Mouse (Mus musculus) small intestine, adult 2 months (tissue): ENCODE measurements around the gene Etfrf1. TPM values are rescaled to one million over a fixed set of nuclear protein-coding genes. Genes with fewer than 3 reads are reported as not detected.
A peak's percentile ranks its signal among the peaks of the same experiment; 100 is the strongest.

Experiments used
- H3K27ac ChIP-seq: fragments of 200-500 bp; 2 replicates; pipeline ENCODE4 v1.5.1; 2012; ENCODE audit warnings: low read depth, low read length, control low read depth, inconsistent platforms; ENCODE audit not compliant: insufficient read depth
- H3K27me3 ChIP-seq: fragments of 200-500 bp; 2 replicates; pipeline ENCODE4 v1.6.1; 2012; ENCODE audit warnings: mild to moderate bottlenecking, moderate library complexity, low read length, inconsistent platforms; ENCODE audit not compliant: control insufficient read depth, insufficient read depth
- H3K36me3 ChIP-seq: fragments of 200-500 bp; 2 replicates; pipeline ENCODE4 v1.6.1; 2012; ENCODE audit warnings: mild to moderate bottlenecking, low read length, control low read depth, inconsistent platforms; ENCODE audit not compliant: control insufficient read depth, insufficient read depth
- H3K4me1 ChIP-seq: fragments of 200-500 bp; 2 replicates; pipeline ENCODE4 v1.6.1; 2012; ENCODE audit warnings: low read length, inconsistent platforms, mixed read lengths; ENCODE audit not compliant: control insufficient read depth, insufficient read depth, insufficient read length
- H3K4me3 ChIP-seq: fragments of 200-500 bp; 2 replicates; pipeline ENCODE4 v1.5.1; 2012; ENCODE audit warnings: low read depth, mild to moderate bottlenecking, control low read depth, inconsistent platforms, low read length, moderate library complexity
- CTCF ChIP-seq: fragments of 200-500 bp; IDR thresholded peaks from 2 replicates; pipeline ENCODE4 v1.5.1; 2012; ENCODE audit warnings: low read depth, mild to moderate bottlenecking, control low read depth, inconsistent platforms, low read length, moderate library complexity, mixed read lengths; ENCODE audit not compliant: insufficient replicate concordance, insufficient read length; ENCODE audit errors: extremely low read depth
- POLR2A ChIP-seq: fragments of 200-500 bp; IDR thresholded peaks from 2 replicates; pipeline ENCODE4 v1.6.1; 2012; ENCODE audit warnings: low read depth, mild to moderate bottlenecking, control low read depth, inconsistent platforms, low read length, moderate library complexity
- WGBS: fragments of 180-500 bp; shearing (Covaris S2); methylation state at CpG from one replicate; pipeline ENCODE4 v1.1.7; 2018; 5-methylcytosine and 5-hydroxymethylcytosine counted together
- polyA plus RNA-seq: library from polyadenylated mRNA; depleted of rRNA; stranded (reverse); fragments of >200 nt; gene quantifications from 2 replicates; pipeline ENCODE4 v1.2.3, GENCODE M21; 2012

Etfrf1 gene
- polyA plus RNA-seq, 1 experiment, result 0.79 TPM

DNA sequence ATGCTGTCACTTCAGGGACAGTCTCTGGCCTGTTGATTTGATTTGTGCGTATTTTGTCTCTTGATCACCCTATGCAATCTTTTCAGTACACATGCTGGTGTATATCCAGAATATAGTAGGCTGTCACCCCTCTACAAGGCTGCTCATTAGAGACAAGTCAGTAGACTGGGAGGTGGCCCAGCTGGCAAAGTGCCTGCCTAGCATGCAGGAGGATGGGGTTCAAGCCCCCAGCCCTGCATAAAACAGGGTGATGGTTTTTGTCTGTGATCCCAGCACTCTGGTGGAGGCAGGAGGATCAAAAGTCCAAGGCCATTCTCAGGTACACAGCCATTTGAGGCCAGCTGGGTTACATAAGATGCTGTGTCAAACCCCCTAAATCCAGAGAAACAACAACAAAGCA lies 24.8 kb upstream of the Etfrf1 start:
- Histone ChIP-seq H3K27ac (no peak overlapping the region), H3K36me3 (no peaks in the 10 kb centered on the region), H3K4me3 (no peak overlapping the region), H3K4me1 (no peaks in the 10 kb centered on the region), H3K27me3 (no peaks in the 10 kb centered on the region)
- WGBS, result 93% methylated on average over 1 of the region's 1 CpGs
- TF ChIP-seq CTCF, result no peak
- no peak for TF ChIP-seq POLR2A

DNA sequence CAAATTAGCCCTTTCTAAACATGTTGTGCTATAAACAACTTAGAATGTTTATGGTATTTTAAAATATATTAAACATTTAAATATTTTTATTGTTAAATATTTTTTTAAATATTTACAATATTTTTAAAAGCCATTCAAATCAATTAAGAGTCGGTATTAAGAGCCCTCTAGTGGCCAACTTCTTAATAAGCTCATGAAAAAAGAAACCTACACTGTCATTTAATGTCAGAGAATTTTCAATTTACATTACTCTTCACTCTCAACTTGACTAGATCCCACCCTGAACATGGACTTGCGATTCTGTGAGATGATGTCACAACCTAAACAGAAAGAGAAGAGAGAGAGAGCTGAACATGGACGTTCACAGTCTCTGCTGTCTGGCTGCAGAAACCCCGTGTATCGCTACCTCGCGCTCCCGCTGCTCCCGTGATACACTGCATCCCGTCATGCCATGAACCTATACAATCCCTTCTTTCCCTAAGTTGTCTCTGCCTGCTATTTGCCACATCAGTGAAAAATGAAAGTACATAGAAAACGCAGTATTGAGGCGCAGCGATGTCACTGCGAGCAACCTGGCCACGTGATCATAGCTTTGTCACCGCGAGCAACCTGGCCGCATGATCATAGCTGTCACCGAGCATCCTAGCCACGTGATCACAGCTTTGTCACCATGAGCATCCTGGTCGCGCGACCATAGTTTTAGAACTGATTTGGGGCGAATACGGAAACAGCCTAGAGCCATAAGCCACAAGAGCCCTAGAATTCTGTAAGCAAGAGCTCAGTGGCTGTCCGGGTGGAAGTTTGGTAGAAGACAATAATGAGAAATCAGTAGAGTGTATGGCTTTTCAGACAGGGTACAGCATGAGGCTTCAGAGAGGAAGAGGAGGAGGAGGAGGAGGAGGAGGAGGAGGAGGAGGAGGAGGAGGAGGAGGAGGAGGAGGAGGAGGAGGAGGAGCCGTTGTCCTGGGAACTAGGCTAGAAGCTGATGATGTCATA lies 23.5 kb upstream of the Etfrf1 start:
- no peaks in the 10 kb centered on the region for H3K27me3 ChIP-seq
- H3K4me1 ChIP-seq, result no peaks in the 10 kb centered on the region
- TF ChIP-seq CTCF, result peak; percentile 26; the same call in 1 of the 2 replicates
- TF ChIP-seq POLR2A, result no peak
- peak overlapping the region; percentile 51; the same call in 1 of the 2 replicates for H3K4me3 ChIP-seq
- no peaks in the 10 kb centered on the region for H3K36me3 ChIP-seq
- WGBS, result 55% methylated on average over 27 of the region's 27 CpGs
- H3K27ac ChIP-seq, result no peak overlapping the region

DNA sequence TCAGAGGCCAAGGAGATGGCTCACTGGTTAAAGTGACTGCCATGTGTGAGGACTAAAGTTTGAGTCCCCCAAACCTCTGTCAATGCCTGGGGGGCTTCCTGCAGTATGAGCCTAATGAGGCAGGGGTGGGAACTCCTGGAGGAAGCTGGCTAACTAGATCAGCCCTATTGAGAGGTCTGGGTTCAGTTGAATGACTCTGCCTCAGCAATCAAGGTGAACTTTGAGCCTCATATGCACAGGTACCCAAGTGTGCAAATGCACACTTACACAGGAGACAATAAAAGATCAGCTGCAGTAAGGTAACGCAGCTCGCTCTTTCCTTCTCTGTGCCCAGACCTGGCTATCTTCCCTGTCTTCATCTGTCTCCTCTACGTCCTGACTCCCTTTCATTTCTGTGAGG lies 17.9 kb upstream of the Etfrf1 start:
- peak overlapping the region; percentile 34; the same call in 1 of the 2 replicates for H3K27ac ChIP-seq
- H3K36me3 ChIP-seq, result no peaks in the 10 kb centered on the region
- H3K27me3 ChIP-seq, result no peaks in the 10 kb centered on the region
- TF ChIP-seq POLR2A (no peak), CTCF (no peak)
- H3K4me1 ChIP-seq, result peaks cover 3% of the 10 kb centered on the region; the same call in 1 of the 2 replicates
- H3K4me3 ChIP-seq, result no peak overlapping the region
- WGBS, result 32% methylated on average over 3 of the region's 3 CpGs

DNA sequence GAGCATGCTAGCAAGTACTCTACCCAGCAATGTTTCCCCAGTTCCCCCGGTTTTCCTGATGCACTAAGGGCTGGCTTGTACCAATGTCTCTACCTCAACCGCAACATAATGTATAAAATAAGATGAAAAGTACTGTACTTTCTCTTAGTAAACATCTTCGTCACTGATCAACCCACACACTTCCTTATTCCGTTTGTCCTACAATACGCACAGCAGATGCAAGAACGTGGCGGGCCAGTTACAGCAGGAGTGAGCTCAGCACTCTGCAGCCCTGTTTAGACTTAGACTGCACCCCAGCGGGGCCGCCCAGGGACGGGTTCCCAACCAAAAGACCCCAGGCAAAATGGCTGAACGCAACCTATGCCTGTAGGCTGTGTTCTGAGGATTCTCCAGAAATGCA lies 17.5 kb upstream of the Etfrf1 start:
- WGBS, result 19% methylated on average over 11 of the region's 11 CpGs
- H3K36me3 ChIP-seq, result no peaks in the 10 kb centered on the region
- H3K27me3 ChIP-seq, result no peaks in the 10 kb centered on the region
- H3K4me1 ChIP-seq, result peaks cover 3% of the 10 kb centered on the region; the same call in 1 of the 2 replicates
- peak overlapping the region; percentile 34; the same call in 1 of the 2 replicates for H3K27ac ChIP-seq
- H3K4me3 ChIP-seq, result no peak overlapping the region
- TF ChIP-seq POLR2A, result no peak
- no peak for TF ChIP-seq CTCF

DNA sequence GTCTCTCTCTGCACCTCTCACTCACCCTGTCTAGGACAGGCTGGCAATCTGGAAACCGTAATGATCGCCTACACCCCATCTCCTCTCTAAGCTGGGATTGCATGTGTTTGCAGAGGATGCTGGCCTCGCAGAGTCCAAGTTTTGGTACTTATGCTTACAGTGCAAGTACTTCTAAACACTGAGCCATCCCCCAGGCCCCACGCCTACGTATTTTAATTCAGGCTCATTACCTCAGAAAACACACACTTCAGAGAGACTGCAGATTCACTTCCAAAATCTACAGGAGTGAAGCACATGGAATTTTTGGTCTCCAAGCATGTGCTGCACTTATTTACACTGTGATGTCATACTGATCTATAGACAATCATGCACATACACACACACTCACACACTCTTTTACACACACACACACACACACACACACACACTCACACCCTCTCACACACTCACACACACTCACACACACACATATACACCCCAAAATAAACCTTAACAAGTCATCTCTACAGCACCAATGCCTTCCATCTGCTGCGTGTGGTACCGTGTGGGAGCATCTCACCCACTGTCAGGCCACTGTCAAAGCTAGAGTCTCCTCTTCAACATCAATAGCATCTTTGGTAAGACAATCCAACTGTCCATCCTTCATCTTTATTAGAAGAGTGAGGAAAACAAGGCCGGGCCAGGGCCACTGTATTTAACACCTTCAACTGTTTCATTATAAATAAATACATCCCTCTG lies 12.8 kb upstream of the Etfrf1 start:
- no peak overlapping the region for H3K27ac ChIP-seq
- no peaks in the 10 kb centered on the region for H3K36me3 ChIP-seq
- no peaks in the 10 kb centered on the region for H3K27me3 ChIP-seq
- H3K4me1 ChIP-seq, result peaks cover 2% of the 10 kb centered on the region; the same call in 1 of the 2 replicates
- no peak overlapping the region for H3K4me3 ChIP-seq
- WGBS, result 93% methylated on average over 8 of the region's 8 CpGs
- TF ChIP-seq POLR2A, result no peak
- TF ChIP-seq CTCF, result no peak

DNA sequence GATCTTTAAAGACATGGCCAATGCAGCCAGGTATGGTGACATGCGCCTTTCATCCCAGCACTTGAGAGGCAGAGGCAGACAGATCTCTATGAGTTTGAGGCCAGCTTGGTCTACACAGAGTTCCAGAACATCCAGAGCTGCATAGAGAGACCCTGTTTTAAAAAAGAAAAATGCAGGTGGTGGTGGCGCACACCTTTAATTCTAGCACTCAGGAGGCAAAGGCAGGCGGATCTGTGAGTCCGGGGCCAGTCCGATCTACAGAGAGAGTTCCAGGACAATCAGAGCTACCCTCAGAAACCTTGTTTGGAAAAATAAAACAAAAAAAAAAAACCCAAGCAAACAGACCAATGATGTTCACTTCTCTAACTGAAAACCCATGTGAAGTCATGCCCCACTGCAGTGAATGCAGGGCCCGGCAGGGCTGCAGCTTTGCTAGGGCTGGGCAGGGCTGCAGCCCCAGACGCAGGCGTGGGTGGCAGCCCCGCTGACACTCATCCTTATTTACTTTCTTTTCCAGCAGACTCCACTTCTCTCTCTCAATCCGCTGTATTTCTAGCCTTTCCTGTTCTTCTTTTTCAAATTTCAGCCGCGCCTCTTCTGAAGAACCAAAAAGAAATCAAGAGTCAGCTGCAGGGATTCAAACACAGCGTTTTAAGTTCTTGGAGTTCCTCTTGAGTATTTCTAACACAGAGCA lies 8.4 kb upstream of the Etfrf1 start:
- TF ChIP-seq CTCF, result no peak
- no peak for TF ChIP-seq POLR2A

More for the DNA sequence above, 8.4 kb upstream of the Etfrf1 start:
- no peaks in the 10 kb centered on the region for H3K27me3 ChIP-seq
- no peaks in the 10 kb centered on the region for H3K4me1 ChIP-seq
- H3K4me3 ChIP-seq, result no peak overlapping the region
- H3K27ac ChIP-seq, result no peak overlapping the region
- H3K36me3 ChIP-seq, result no peaks in the 10 kb centered on the region
- 71% methylated on average over 13 of the region's 13 CpGs for WGBS
